Mouse (Mus musculus): ENCODE measurements around the gene Hipk4.
"Not testable (repeated sequence)": the region's sequence is repeated elsewhere in the genome, so short reads cannot be mapped to it uniquely, and the experiment has no call there.

Gene Hipk4

DNA sequence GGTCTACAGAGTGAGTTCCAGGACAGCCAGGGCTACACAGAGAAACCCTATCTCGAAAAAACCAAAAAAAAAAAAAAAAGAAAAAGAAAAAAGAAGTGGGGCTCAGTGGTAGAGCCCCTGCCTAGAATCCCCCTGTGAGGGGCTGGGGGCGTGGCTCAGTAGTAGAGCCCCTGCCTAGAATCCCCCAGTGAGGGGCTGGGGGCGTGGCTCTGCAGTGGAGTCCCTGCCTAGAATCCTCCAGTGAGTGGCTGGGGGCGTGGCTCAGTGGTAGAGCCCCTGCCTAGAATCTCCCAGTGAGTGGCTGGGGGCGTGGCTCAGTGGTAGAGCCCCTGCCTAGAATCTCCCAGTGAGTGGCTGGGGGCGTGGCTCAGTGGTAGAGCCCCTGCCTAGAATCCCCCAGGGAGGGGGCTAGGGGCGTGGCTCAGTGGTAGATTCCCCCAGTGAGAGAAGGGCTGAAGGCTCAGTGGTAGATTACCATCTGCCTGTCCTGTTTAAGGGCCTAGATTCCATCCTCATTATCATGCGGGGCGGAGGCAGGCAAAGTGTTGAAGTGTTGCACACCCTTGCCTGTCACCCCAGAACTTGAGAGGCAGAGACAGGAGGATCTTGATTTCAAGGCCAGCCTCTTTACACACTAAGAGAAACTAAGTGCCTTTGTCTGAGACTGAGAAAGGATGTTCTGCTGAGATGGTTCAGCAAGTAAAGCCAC is 28.3 kb upstream of the Hipk4 start:
- DNase-seq (ENCODE audit: extremely low spot score, low spot score) = not testable (repeated sequence)

DNA sequence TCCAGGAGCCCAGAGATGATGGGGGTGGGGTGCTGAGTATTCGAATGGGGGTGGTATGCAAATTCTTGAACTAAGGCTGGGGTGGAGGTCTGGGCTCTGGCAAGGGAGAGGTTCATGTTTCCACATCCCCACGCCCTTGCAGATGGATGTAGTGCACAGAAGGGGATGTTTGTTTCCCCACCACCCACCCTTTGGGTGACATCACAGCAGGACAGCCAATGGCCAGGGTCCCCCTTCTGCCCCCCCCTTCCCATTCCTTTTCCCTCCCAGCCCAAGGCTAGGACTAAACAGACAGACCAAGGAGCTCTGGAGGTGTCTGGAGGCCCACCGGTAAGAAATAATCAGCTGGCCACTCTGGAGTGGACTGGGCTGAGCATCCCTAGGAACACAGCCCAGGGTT is 24.0 kb upstream of the Hipk4 start, which contains the start of gene Prx:
TSS of gene Prx (plus strand) at position 289 of the 400 bp plus-strand sequence.
- no peak for DNase-seq (ENCODE audit: extremely low spot score, low spot score)

DNA sequence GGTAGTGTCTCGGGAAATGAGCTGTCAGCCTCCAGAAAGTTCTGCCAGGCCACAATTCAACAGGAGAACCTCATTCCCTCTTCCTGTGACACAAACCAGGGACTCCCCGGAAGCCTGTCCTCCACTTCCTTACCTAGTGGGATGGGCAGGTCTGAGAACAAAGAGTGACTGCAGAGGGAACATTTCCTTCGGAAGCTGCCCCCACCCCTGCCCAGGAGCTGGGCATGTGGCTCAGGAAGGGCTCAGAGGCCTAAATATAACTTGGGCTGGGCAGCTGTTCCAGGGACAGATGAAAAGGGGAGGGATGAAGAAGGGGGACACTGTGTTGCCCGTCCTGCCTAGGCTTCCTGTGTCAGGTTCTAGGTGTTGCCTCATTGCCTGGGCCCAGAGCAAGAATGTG is 21.4 kb upstream of the Hipk4 start:
- no peak for DNase-seq (ENCODE audit: extremely low spot score, low spot score)

DNA sequence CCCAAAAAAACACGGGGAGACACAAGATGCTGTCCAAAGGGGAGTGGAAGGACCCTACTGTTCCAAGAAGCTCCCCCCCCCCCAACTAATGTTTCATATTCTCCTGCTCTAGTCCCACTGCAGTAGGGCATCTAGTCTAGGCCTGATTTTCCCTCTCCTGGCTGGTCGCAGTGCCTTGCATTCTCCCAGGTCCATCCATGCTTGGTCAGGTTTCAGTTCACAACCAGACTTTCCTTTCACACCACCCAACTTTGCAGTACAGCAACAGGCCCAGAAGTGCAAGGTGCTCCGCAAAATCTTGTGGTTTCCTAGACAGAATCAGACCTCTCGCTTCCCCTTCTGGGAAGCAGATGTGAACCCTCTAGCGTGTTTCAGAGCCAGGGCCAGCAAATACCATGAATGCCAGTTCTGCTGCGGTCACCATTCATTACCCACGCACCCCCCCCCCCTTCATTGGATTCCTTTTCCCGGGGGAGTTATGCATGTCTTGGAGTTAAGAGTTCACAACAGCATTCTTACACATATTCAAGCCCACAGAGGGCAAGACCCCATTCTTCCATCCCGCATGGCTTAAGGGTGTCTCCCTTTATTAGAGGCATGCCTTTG is 16.2 kb upstream of the Hipk4 start:
- DNase-seq (ENCODE audit: extremely low spot score, low spot score) = peak; percentile 49

DNA sequence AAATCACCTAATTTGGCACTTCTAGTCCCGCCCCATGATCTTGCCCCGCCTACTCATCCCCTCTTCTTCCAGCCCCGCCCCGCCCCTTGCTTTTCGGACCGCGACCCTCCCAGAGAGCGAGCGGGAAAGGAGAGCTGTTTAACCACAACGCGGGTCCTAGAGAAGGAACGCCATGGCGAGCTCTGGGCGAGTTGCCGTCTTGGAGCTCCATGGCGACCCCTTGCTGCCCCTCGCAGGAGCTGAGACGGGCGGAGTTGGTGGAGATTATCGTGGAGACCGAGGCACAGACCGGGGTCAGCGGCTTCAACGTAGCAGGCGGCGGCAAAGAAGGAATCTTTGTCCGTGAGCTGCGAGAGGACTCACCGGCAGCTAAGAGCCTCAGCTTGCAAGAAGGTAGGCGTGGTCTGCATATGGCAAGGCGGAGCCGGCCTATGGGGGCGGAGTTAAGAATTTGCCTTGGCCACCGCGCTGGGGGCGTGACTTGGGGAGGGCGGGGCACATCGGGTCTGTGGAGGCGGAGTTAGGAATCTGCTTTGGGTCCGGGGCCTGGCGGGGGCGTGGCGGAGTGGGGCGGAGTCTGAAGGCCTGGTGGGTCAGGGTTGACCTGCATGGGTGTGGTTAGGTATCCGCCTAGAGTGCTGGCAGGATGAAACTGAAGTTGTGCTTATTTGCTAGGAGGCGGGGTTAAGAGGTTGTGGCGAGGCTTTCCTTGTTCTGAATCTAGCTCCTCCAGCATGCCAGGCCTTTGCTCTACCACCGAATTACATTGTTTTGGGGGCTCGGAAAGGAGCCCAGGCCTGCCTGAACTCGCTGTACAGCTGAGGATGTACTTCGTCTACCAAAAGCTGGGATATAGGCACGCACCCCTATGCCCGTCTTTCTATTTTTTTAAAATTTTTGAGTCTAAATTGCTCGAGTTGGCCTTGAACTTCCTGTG is 15.1 kb upstream of the Hipk4 start:
- DNase-seq (ENCODE audit: extremely low spot score, low spot score) = peak; percentile 99

DNA sequence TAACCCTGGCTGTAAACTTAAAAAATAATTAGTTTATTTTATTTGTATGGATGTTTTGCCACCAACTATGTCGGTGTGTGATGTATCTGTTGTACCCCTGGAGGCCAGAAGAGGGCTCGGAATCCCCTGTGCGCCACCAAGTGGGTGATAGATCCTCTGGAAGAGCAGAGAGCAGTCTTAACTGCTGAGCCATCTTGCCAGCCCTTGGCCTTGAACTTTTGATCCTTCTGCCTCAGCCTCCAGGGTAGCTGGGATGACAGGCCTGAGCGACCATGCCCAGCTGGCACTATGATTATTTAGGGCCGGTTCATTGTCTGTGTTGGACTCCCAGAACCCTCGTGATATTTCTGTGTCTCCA is 14.4 kb upstream of the Hipk4 start:
- peak; percentile 32 for DNase-seq (ENCODE audit: extremely low spot score, low spot score)

DNA sequence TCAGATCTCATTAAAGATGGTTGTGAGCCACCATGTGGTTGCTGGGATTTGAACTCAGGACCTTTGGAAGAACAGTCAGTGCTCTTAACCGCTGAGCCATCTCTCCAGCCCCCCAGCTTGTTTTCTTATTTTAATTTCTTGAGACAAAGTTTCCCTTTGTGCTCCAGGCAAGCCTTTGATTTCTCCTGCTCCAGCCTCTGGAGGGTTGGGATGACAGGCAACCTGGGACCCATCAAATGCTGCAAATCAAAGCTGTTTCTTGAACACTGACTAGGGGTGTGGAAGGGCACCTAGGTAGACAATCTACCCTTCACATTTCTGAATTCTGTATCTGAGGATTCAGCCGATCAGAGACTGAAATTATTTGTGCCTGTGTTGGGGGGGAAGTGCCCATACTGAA is 12.3 kb upstream of the Hipk4 start:
- DNase-seq (ENCODE audit: extremely low spot score, low spot score) = no peak

DNA sequence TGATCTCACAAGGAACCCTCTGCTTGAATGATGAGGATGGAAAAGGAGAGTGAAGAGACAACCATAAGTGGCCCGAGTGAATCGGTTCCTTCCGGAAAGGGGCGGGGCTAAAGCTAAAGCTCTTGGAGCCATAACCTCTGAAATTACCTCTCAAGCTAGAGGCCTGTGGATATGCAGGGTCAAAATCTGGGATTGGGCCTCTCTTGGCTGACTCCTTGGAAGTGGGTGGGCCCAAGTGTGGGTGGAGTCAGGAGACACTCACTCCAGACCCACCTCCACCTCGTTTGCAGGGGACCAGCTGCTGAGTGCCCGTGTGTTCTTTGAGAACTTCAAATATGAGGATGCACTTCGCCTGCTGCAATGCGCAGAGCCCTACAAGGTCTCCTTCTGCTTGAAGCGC is 8.1 kb upstream of the Hipk4 start:
- DNase-seq (ENCODE audit: extremely low spot score, low spot score) = no peak

DNA sequence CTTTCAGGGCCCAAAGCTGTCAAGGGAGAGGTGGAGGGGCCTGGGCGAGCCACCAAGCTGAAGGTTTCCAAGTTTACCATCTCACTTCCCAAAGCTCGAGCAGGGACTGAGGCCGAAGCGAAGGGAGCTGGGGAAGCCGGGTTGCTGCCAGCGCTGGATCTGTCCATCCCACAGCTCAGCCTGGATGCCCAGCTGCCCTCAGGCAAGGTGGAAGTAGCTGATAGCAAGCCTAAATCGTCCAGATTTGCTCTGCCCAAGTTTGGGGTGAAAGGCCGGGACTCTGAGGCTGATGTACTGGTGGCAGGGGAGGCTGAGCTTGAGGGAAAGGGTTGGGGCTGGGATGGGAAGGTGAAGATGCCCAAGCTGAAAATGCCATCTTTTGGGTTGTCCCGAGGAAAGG is 4.8 kb upstream of the Hipk4 start:
- no peak for DNase-seq (ENCODE audit: extremely low spot score, low spot score)

DNA sequence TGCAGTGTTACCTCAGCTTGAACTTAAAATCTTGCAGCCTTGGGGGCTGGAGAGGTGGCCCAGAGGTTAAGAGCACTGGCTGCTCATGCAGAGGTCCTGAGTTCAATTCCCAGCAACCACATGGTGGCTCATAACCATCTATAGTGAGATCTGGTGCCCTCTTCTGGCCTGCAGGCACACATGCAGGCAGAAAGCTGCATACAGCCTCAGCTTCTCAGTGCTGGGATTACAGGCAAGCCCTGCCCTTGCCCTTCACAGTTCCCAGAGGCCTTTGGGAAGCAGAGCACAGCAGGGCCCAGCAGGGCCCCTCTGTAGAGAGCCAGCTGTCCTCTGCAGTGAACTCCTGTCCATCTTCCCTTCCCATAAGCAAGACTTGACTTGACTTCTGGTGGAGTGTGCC is 3.0 kb upstream of the Hipk4 start:
- DNase-seq (ENCODE audit: extremely low spot score, low spot score) = no peak

DNA sequence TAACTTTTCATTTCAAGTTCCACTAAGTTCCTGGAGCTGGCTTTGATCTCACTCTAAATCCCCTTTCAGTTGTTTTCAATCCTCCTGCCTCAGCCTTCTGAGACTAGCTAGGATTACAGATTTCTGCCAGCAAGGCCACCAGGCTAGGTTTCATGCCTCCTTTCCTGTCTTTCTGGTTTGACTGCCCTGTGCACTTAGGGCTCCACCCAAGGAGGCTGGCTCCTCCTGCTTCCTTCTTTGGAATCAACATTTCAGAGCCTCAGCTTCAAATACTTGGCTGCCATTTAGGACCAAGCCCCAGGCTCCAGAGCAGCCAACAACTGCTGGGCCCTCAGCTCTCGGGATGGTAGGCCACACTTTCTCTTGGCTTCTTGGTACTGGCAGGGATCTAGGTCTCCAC is 2.5 kb upstream of the Hipk4 start:
- DNase-seq (ENCODE audit: extremely low spot score, low spot score) = no peak

DNA sequence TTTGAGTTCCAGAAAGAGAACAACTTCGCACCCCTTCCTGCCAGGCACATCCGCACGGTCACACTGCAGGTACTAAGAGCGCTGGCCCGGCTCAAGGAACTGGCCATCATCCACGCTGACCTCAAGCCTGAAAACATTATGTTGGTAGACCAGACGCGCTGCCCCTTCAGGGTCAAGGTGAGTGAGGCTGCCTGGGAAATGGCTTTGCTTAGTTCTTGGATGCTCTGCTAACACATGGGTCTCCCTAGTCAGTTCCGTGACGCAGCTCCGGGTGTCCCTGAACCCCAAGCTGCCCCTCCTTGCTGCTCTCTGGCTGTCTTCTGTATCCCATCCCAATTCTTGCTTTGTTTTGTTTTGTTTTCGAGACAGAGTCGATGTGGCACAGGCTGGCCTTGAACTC is 738 bp downstream of the Hipk4 start:
- no peak for DNase-seq (ENCODE audit: extremely low spot score, low spot score)

DNA sequence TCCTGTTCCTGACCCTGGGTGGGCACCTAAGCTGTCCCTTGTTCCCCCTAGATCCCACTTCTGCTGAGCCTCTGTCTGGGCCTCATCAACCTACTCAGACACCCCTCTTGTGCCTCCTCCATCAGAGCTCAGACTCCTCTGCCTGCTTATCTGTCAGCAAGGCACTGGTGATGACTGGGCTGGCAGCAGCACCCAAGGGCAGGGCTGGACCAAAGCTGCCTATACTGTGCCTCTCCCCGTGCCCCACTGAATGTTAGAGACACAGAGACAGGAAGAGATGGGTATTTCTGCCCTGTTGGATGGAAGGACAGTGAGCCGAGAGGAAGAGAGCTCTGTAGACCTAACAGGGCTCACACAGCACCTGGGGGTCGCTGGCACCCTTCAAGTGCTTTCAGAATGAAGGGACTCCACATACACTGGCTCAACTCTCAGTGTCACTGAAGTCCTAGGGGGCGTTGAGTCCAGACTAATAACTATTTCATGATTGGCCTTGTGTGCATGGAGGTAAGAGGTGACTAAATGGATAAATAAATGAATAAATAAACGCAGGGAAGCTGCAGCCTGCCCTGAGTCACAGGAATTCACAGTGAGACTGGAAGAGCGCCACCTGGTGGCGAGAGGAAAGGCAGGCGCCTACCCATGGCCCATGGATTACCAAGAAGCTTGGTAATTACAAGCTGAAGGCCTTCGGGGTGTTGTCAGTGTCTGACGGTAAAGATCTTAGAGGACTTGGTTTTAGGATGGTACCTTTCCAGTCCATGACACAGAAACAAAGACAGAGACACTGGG is 3.2 kb downstream of the Hipk4 start:
- DNase-seq (ENCODE audit: extremely low spot score, low spot score) = peak; percentile 79

DNA sequence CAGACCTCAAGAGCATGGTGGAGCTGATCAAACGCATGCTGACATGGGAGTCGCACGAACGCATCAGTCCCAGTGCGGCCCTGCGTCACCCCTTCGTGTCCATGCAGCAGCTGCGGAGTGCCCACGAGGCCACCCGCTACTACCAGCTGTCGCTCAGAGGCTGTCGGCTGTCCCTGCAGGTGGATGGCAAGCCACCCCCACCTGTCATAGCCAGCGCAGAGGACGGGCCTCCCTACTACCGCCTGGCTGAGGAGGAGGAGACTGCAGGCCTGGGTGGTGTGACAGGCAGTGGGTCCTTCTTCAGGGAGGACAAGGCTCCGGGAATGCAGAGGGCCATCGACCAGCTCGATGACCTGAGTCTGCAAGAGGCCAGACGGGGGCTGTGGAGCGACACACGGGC is 6.0 kb downstream of the Hipk4 start:
- DNase-seq (ENCODE audit: extremely low spot score, low spot score) = no peak

DNA sequence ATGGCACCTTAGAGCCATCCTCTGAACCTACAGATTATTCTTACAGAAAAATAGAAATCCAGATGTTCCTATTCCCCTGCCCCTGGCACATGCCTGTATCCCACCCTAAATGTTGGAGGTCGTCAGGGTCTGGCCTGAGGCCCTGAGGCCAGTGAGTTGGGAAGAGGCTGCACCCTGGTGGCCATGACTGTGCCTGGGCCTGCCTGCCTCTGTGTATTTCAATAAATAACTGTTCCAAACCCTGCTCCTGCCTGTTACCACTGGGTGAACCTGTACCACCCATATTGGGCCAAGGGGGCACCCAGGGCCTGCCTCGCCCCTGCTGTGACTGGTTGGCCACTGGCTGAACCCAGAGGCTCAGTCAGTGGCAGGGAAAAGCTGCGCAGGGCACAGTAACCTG is 7.9 kb downstream of the Hipk4 start:
- DNase-seq (ENCODE audit: extremely low spot score, low spot score) = no peak

DNA sequence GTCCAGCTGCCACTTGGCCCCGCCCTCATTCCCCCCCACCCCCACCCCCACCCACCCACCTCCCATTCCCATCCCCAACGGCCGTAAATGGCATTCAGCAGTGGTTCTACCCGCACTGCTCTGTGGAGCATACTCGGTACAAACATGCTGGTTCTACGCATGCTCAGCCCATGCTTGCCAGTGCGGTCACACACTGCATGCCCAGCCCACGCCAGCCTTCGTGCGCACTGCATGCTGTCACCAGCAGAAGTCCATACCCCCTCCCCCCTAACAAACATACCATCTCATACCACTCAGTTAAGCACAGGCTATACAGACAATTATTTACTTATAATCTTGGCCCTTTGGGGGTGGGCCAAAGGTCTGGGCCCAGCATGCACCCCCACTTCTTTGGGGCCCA is 8.6 kb downstream of the Hipk4 start:
- DNase-seq (ENCODE audit: extremely low spot score, low spot score) = no peak

DNA sequence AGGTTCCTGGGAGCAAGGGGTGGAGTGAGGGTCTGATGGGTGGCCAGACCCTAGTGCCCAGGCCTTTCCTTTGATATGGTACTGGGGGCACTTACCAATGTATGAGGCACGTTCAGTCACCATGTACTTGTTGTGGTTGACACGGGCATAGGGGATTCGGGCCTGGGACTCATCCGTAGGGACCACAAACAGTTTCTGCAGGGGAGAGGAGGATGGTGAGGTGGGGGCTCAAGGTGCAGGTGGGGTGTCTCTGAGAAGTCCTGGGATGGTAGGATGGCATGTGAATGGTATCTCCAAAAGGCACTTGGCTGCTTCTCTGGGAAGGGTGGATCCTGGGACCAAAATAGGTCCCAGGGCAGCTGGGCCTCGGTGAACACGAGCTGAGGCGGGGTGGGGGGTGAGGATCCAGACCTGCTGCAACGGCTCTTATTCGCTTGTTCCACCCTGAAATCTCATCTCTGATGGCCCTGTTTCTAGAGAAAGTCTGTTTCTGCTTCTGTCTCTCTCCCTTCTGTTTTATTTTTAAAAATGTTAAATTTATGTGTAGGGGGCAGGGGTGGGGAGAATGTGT is 9.5 kb downstream of the Hipk4 start:
- no peak for DNase-seq (ENCODE audit: extremely low spot score, low spot score)

DNA sequence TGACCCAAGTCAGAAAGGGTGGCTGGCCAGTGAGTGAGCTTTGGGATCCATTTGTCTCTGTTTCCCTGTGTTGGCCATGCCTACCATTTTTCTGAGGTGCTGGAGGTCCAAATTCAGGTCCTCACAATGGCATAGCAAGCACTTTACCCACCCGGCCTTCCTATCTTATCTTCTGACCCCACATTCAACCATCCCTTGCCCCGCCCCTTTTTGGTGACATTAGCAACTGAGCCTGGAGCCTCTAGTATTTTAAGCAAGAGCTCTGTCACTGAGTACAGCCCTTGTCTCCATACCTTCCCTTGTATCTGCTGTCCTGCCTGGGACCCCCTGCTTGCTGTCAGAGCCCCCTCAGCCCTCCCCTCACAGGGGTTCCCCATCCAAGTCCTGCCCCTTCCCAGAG is 12.3 kb downstream of the Hipk4 start:
- no peak for DNase-seq (ENCODE audit: extremely low spot score, low spot score)

DNA sequence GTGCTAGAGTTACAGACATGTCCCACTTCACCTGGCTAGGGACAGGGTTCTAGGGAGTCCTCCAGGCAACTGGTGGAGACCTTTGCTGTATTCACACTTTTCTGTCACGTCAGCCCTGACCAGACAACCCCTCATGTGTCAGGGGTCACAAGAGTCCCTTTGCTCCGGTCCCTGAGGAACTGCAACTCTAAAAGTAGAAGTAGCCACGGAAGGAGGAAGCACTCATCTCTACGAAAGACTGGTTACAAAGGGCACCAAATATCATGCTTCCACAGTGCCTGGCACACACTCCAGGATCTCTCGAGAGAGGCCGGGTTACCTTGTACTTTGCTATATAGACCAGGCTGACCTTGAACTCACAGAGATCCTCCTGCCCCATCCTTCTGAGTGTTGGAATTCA is 13.6 kb downstream of the Hipk4 start:
- no peak for DNase-seq (ENCODE audit: extremely low spot score, low spot score)

DNA sequence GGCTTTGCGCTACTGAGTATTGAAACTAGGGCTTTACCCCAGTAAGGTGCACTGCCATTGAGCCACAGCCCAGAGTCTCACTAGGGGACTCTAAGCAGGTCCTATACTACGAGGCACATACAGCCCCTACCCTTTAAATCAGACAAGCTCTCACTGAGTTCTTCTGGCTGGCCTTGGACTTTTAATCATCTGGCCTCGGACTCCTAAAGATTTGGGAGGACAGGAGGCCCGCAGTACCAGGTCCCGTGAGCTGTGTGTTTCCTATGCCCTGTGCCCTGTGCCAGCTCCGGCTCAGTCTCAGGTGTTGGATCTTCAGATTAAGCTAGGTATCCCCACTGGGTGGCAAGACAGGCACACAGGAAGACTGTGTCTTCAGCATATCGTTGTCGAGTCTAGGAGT is 14.9 kb downstream of the Hipk4 start:
- no peak for DNase-seq (ENCODE audit: extremely low spot score, low spot score)

DNA sequence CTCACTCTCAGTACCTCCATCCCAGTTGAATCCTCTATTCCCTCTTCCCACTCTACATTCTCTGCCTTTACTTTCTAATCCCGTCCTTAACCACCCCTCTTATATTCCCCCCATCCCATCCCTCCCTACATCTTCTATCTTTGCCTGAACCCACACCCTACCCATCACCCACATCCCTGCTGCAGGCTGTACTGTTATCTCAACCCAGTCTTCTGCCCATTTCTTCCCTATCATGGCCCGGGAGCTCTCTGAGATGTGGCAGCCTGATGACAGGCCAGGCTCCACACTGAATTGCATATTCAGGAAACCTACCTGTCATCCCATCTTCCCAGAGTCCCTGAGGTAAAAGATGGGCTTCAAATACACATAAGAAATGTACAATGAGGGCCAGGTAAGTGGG is 15.7 kb downstream of the Hipk4 start:
- DNase-seq (ENCODE audit: extremely low spot score, low spot score) = no peak
